15 mouse cellular contexts compared by ENCODE assay signal in the genomic region with DNA sequence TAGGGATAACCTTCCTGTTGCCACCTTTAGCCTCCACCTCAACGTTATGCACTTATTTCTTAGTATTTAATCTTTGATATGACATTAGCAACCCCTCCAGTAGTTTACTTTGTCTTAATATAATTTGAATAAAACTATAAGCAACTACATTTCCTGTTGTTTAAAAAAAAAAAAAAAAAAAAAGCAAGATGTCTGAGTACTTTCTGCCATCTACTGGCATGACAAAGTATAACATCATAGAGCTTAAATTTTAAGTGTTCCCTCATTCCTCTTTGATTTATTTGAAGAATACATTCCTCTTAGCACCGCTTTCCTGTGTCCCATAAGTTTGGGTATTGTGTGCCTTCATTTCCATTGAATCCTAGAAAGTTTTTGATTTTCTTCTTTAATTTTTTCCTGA. TPM values are rescaled to one million over a fixed set of nuclear protein-coding genes. Genes with fewer than 3 reads are reported as not detected.
DNase-seq lines count a peak whose midpoint lies in the region; TF ChIP-seq lines count a peak whose summit lies in the region.
"Had no signal": no experiment of that assay in that cellular context is flagged by ENCODE, and none has a peak within 500 bp of the region (broad histone marks: within the 10 kb centered on the region; RNA-seq: fewer than 3 reads in every experiment).

No protein-coding gene starts in this region.

- no peaks in the 10 kb centered on the region for H3K4me1 ChIP-seq in E14TG2a.4 (replicated peaks; ENCODE audit: low read depth, low read length)
- H3K4me1 ChIP-seq: liver, embryonic 13.5 days; neural tube, embryonic 15.5 days; stomach, embryonic 15.5 days had no signal

- H3K4me3 ChIP-seq in layer of hippocampus, adult 2 months: no peak overlapping the region
- H3K4me3 ChIP-seq in E14TG2a.4 (replicated peaks; ENCODE audit: low read length): no peak overlapping the region
- H3K4me3 ChIP-seq: liver, embryonic 13.5 days; neural tube, embryonic 15.5 days; stomach, embryonic 15.5 days had no signal

- no peak overlapping the region for H3K27ac ChIP-seq in layer of hippocampus, adult 2 months
- H3K27ac ChIP-seq: liver, embryonic 13.5 days; neural tube, embryonic 15.5 days; stomach, embryonic 15.5 days had no signal

- DNase-seq in embryo, embryonic 10.5 days (ENCODE audit: low spot score): peak; percentile 24
- DNase-seq in embryo, embryonic 9.5 days (ENCODE audit: extremely low spot score): no peak
- DNase-seq in layer of hippocampus, adult 2 months (ENCODE audit: low spot score in 2 of 2): no peak
- DNase-seq in layer of hippocampus, postnatal 25 days (ENCODE audit: extremely low spot score in 1 of 2, low spot score in 1 of 2): no peak
- peak; percentile 26 for DNase-seq in hindlimb bud, embryonic 11.5 days (ENCODE audit: extremely low spot score, low read depth, low spot score)
- DNase-seq in frontal cortex, postnatal 14 days (ENCODE audit: low spot score in 2 of 2): no peak
- DNase-seq in heart, postnatal 10 days: no peak
- DNase-seq: adrenal gland, adult 8-10 months; cerebellum, adult 18-20 months; kidney, adult 8-10 months; liver, embryonic 13.5 days had no signal

- peak; percentile 79 for TF ChIP-seq CTCF in layer of hippocampus, adult 2 months (conservative IDR thresholded peaks at IDR 0.05)
- TF ChIP-seq CTCF in E14TG2a.4 (conservative IDR thresholded peaks at IDR 0.05; ENCODE audit: low read length): peak; percentile 31; the same call in 1 of the 2 replicates

- intact Hi-C loops in heart, postnatal 10 days (cut with DNase I): no loop called here

- no peaks in the 10 kb centered on the region for H3K9me3 ChIP-seq in E14TG2a.4 (ENCODE audit: low read length)
- H3K9me3 ChIP-seq: liver, embryonic 13.5 days; neural tube, embryonic 15.5 days; stomach, embryonic 15.5 days had no signal

- no peaks in the 10 kb centered on the region for H3K27me3 ChIP-seq in E14TG2a.4 (ENCODE audit: insufficient read depth, low read length)
- H3K27me3 ChIP-seq: liver, embryonic 13.5 days; neural tube, embryonic 15.5 days; stomach, embryonic 15.5 days had no signal

- H3K36me3 ChIP-seq in E14TG2a.4 (ENCODE audit: insufficient read depth, low read length): no peaks in the 10 kb centered on the region
- H3K36me3 ChIP-seq: liver, embryonic 13.5 days; neural tube, embryonic 15.5 days; stomach, embryonic 15.5 days had no signal

RNA-seq across cellular contexts. Expression of a gene that starts 2.5 kb away (rescaled TPM):
- not detected for total RNA-seq in layer of hippocampus, adult 2 months (2021)
- not detected for total RNA-seq in layer of hippocampus, postnatal 25 days (2021)
- total RNA-seq in heart, postnatal 10 days (2021): not detected
- total RNA-seq: adrenal gland, adult 8-10 months; gastrocnemius, adult 18-20 months had no signal

RNA-seq across cellular contexts. Expression of a gene that starts 47.2 kb away (rescaled TPM):
- total RNA-seq in layer of hippocampus, adult 2 months (2021): not detected
- total RNA-seq in layer of hippocampus, postnatal 25 days (2021): not detected
- total RNA-seq in heart, postnatal 10 days (2021): not detected
- total RNA-seq: adrenal gland, adult 8-10 months; gastrocnemius, adult 18-20 months had no signal

Comparison
In these comparisons a context has a peak if more than half of its experiments do, and no peak if none do; other contexts are left out.
1. DNase-seq: peak in embryo, embryonic 10.5 days (single experiment) and hindlimb bud, embryonic 11.5 days (single experiment); none in embryo, embryonic 9.5 days (single experiment), layer of hippocampus, adult 2 months (0 of 2), layer of hippocampus, postnatal 25 days (0 of 2), frontal cortex, postnatal 14 days (0 of 2) and heart, postnatal 10 days (0 of 2).